Mouse (Mus musculus): ENCODE measurements around the gene Gm21732. TPM values are rescaled to one million over a fixed set of nuclear protein-coding genes. Genes with fewer than 3 reads are reported as not detected.
"Not testable (repeated sequence)": the region's sequence is repeated elsewhere in the genome, so short reads cannot be mapped to it uniquely, and the experiment has no call there.

Gm21732 gene
- polyA plus RNA-seq (2016; fragmentation: Nextera tagmentation; extraction: Ambion mirVana) = not detected in 2 replicates

DNA sequence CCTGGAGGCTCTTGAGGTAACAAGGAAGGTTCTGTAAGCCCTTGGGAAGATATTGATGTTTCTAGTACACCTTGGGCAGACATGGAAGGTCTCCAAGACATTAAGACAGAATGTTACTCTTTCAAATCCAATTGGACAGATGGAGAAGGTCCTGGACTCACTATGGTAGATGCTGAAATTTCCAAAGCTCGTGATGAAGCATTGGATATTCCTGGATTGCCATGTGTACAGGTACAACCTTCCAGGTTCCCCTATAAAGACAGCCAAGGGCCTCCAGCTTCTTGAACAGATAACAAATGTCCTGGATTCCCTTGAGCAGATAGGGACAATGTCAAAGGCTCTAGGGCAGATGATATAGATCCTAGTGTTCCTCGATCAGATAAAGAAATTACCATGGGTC, at the start of gene Gm21732:
Gm21732 (minus strand) TSS at position 101 of the 400 bp plus-strand sequence.
- H3K4me1 ChIP-seq = not testable (repeated sequence)

More for the DNA sequence above, at the start of gene Gm21732:
- H3K9me3 ChIP-seq; H3K4me3 ChIP-seq (replicated peaks); H3K9ac ChIP-seq; H3K4me2 ChIP-seq; H3K27ac ChIP-seq; ATAC-seq (ENCODE audit: low FRiP score); H3K36me3 ChIP-seq (replicated peaks); H3K27me3 ChIP-seq: not testable (repeated sequence)
- no CpG with 5 or more reads among the region's 2 CpGs for WGBS

Other genes starting within 250 kb of the Gm21732 start
- not detected in 2 replicates for gene Gm20897, start 73.5 kb downstream of the Gm21732 start, polyA plus RNA-seq (2016; fragmentation: Nextera tagmentation; extraction: Ambion mirVana)